Mouse (Mus musculus): ENCODE measurements at regions not wholly inside any gene's neighbourhood (a gene's known extent, or its start where the extent isn't known, plus 50 kb on each side); places are given as distances from the start of the nearest gene placed in this dataset.

DNA sequence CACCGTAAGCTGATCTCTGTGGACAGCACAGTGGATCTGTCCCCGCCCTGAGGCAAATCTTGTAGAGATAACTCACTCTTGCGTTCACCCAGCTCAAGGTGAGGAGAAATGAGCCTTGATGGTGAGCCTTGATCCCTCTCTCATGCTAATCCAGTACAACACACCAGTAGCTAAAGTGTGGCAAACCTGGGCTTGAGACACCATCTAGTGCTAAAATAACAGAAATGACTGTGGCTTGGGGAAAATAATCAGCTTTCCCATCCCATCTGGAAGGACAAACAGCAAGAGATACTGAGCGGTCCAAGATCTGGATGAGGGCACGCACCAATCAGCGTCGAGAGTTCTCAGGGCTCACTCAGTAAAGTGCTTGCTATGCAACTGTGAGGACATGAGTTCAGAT, 50.9 kb upstream of the Cbln4 start:
- no peak for DNase-seq

DNA sequence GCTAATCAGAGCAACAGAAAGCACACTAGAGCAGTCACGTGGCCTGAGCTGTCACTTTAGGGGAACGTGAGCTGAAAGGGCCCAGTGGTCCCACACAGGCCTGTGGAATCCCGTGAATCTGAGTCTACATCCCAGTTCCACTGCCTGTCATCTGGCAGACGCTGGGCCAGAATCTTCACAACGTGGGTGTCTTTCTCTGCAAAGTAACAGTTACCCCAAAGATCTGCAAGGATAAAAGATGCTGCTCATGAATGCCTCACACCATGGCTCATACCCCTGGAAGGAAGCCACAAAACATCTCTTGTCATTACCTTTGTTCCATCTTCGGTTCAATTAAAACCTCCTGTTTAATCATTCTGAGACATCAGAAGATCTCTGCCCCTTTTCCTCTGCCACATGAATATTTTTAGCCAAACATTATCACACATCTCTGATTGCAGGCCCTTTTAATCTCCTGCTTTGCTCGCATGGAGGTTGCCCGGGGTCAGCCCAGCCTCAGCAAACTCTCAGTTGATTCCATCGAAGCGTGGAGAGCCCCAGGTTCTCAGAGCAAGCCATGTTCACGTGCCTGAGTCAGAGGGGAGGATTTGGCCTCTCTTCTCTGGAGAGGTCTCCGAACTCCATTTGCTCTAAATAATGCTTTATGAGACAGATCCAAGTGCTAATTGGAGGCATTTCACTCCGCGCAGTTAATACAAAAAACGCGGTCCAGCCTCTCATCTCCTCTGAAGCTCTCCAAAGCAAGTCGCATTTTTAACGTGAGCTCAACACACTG, 60.8 kb upstream of the Cbln4 start:
- no peak for DNase-seq

DNA sequence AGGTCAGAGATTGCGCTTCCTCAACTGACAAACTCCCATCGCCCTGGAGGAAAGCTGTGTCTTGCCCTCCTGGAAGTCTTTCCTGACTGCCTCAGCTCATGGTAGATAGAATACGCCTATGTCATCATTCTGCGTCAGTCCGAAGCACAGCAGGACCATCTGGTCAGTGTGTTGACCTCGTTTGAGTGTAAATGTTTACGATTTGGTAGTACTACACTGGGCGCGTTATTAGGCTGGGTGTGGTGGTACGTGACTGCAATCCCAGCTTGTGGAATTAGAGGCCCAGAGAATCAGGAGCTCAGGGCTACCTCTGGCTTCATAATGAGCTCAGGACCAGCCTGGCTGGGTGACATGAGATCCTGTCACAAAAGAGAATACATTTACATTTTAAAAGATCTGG, 62.0 kb upstream of the Cbln4 start:
- no peak for DNase-seq

DNA sequence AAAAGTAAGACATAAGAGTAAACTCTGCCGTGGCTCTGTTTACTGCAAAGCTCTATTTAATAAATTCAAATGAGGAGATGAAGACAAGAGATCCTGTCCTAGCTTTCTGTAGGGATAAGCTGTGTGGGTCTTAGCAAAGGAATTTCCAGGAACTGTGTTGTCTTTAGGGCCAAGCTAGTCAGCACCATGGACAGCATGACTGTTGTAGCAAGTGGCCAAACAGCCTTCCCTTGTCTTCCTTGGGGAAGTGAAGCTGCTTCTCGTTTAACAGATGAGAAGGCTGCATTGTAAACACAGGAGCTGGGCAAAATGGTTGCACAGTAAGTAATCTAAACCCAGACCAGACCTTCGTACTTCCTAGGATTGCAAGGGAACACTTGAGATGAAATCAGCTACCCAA, 67.4 kb upstream of the Cbln4 start:
- no peak for DNase-seq

DNA sequence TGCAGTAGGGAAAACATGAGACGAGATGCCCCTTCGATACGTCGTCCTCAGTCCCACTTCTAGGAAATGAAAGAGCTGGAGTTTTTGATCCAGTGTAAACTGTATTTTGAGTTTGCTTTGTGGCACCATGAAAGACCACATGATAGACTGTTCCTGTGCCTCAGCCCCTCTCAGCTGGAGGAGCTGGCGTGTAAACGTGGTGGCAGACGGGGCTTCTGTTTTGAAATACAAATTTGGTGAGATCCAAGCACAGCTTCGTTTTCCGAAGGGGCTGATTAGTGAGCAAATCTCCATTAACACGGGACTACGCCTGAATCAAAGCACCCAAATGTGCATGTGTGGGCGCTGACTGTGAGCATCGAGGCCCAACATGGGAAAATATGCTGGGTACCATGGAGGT, 70.4 kb upstream of the Cbln4 start:
- DNase-seq = no peak

DNA sequence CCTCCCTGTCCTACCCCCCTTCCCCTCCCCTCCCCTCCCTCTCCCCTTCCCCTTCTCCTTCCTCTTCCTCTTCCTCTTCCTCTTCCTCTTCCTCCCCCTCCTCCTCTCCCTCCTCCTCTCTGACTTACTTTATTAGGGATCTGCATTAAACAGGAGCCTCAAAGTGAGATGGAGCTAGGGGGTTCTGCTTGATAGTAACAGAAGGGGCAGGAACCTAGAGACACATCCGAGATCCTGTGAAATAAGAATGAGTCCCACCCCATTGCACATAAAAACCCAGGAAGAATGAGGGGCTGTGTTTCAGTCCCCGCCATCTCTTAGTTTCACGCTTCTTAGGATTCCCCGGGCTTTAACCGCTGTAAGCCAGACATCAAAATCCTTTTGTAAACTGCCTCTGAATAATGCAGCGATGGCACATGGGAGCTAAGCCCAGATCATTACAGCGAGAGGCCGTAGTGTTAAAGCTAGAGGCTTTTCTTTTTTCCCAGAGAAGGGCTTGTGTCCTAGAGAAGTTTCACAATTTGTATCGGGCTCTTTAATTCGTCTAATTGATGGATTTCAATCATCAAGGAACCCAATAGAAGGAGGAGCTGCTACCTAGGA, 72.4 kb upstream of the Cbln4 start:
- DNase-seq = no peak

DNA sequence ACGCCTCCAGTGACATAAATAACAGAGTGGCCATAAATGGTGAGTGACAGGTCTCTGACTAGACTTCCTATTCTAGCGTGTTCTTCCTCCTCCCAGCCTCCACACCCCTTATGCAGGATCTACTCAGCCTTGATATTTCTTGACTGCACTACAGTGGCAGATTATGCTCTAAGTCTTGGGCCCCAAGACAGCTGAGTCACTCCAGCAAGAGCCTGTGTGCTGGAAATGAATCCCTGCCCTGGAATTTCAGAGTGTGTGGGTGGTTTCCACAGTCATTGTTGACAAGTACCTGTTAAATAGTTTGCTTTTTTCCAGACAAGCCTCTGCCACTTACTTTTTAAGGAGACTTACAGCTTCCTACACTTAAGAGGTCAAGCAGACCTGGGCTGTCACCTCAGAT, 84.3 kb upstream of the Cbln4 start:
- no peak for DNase-seq

DNA sequence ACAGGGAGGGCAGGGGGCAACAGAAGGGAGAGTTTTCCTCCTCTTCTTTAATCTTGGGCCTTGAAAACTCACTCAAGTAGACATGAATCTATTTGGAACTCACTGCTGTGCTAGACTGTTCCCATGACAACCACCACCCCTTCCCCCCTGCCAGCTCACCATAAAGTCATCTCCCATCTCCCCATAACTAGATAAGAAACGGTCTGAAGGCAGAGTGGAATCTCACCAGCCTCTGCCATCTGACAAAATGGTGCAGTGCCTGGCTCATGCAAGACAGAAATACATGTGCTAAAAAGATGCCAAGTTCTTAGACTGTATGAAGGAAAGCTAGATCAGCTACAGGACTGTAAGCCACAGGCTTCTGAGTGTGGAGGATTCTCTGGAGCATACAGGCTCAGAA, 88.0 kb upstream of the Cbln4 start:
- DNase-seq = peak in 1 of 2 experiments; percentile 6

DNA sequence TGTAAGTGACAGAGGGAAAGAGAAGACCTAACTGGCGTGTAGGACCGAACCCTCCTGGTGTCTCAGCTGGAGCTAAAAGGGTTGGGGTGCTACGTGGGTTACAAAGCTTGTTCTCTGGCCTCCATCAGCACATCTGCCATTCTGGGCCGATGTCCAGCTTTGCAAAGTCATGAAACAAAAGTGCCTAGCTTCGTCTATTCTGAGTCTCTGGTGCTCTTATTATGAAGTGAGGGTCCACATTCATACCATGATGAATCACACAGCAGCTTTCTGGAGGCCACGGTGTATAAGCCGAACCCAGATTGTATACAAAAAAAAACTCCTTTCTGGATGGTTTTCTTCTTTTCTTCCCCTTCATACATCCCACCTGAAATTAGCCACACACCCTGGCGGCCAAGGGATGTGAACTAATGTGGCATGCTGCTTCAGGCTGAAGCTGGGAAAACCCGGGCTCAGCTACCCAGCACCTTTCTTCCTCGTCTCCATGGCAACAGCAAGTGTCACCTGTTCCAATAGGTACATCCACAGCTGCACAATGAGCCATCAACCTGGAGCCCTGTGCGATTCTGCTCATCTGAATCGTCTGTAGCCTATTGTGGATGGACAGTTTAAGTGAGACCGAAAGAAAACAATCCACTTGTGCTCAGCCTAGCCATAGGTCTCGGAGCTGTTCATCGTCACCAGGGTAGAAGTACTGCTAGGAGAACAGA, 89.5 kb upstream of the Cbln4 start:
- DNase-seq = peak in 1 of 2 experiments; percentile 23

DNA sequence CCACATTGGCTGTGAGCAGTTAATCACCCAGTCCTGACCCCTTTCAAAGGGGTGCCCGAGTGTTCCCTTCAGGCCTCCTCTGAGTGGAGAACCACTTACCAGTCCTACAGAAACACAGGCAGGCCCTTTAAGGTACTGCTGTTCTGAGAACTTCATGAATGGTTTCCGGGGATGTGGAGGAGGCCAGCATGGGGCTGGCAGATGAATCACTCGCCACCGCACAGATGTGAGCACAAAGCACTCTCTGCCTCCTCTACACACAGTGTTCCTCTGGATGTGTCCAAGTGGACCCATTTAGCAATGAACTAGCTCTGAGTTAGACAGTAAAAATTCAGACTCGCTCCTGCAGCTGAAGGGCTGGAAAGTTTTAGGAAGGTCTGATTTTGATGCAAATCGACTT, 96.8 kb upstream of the Cbln4 start:
- DNase-seq = peak in 1 of 2 experiments; percentile 18

DNA sequence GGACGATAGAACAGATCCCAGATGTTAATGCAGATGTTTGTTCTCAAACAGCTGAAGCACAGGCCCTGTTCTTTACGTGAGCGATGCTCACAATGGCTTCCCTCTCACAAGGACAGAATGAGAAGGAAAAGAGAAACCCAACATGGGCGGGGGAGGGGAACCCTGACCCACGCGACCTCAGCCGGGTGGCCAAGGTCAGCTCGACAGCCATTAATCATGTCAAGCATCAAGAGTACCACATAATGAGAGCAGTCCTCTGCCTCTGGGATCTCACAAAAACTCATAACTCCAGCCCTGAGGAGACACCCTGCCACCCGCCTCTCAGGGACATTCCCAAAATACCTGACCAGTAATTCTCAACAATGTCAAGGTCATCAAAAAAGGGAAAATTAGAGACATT, 100.0 kb upstream of the Cbln4 start:
- no peak for DNase-seq

DNA sequence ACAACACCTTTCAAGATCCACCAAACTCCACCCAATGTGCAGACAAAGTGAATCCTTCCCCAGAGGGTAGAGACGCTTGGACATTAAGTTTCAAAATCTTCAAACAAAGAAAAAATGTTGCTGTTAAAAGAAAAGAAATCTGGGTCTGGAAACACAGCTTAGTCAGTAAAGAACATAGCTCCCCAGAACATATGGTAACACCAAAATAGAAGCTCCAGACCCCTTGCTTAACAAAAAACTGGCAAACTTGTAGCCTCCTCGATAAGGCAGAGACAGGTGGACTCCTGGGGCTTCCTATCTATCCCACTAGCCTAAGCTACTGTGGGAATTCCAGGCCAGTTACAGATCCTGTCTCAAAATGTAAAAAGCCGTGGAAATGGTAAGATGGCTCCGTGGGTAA, 99.6 kb upstream of the Mc3r start:
- DNase-seq = no peak

DNA sequence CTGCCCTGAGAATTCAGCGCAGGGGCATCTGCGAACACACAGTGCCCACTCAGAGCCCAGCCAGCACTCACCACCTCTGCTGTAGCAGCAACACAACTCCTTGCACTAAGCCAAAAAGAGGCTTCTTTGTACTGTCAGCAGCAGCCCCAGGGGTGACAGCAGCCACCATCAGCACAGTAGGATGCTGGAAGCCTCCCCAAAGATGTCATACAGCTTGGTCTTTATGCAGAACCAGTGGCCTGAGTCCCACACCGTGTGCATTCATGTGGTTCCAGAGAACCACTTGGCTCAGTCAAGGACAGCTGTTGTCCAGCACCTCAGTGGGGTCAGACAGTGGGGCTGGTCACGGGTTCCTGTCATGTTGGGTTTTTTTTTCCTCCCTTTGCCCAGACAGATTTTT, 98.6 kb upstream of the Mc3r start:
- no peak for DNase-seq

DNA sequence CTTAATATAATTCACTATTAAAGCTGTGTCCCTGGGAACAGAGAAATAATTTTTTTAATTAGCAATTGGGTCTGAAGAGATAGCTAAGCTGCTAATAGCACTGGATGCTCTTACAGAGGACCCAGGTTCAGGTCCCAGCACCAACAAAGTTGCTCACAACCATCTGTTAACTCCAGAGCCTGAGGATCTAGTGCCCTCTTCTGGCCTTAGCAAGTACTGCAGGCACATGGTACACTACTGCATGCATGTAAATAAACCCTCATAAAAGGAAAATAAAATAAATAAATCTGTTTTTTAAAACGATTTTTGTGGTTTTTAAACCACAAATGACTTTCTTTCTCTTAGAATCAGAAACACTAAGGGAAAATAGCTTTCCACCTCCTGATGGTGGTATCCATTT, 97.4 kb upstream of the Mc3r start:
- no peak for DNase-seq

DNA sequence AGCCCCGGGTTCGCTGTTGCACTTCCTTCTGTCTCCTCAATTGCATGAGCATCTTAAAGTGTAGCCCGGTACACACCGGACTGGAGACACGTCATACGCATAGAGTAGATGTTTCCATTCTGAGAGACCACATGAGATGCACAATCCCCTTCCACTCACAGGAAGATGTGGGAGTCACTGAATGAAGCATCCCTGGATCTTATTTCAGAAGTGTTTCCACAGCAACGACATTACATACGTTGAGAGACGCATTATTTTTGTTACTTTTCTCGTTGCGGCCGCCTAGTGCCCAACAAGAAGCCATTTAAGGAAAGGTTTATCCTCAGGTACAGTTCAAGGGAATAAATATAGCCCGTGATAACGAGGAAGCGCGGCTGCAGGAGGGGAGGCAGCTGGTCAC, 88.4 kb upstream of the Mc3r start:
- peak in 1 of 2 experiments; percentile 2 for DNase-seq

DNA sequence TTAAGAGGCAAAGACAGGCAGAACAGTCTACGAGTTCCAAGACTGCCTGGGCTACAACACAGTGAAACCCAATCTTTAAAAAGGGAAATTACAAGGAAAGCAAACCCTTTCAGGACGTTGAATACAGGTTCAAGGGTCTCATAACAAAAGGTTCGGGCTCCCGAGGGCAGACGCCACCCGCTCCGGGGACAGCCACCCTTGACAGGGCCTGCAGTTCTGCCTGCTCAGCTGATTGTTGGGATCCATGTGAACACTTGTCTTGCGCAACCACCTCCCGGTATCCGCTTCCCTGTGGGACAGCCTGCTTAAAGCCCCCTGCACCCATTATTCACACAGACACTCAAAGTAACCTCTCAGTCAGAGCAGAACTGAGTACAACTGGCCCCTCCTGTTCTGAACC, 70.9 kb upstream of the Mc3r start:
- no peak for DNase-seq

DNA sequence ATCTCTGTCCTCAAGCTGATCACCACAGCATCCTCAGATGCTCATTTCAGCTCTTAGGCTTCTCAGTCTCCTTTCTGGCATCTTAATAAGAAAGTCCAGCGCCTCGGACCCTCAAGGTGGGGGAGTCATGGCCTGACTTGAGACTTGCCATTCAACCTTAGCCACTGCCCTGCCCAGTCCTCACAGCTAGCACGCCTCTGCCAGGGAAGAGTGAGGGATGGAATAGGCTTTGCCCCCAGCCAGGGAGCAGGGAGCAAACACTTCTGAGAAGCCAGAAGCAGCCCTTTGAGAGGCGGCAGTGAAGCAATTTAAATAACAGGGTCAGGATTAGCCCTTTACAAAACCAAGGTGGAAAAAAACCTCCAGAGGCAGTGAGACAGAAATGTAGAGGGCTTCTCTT, 69.0 kb upstream of the Mc3r start:
- no peak for DNase-seq

DNA sequence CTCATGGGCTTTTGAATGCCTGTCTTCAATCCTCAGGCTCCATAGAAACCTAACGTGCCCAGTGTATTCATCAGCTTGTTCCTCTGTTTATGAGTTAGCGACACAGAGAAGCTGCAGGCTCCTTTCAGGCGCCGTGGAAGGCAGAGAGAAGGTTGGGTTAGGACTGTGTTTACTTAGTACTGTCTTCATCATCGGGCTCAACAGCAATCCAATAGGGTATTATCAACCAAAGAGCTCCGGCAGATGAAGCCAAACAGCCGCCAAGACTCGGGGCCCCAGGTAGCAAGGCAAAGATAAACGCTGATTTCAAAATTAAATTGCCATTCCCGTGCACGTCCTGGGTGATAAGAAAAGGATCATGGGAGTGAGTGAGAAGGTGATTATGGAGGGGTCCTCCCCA, 50.5 kb upstream of the Mc3r start:
- no peak for DNase-seq

Small RNA genes lying in the stretch of these regions (microRNA-seq; reads per million reads assigned to microRNA genes)
- gene Gm44301 = 0 reads per million in 2 experiments

Measured in layer of hippocampus, postnatal 36 days (tissue).